Mouse (Mus musculus): ENCODE measurements at regions not wholly inside any gene's neighbourhood (a gene's known extent, or its start where the extent isn't known, plus 50 kb on each side); places are given as distances from the start of the nearest gene placed in this dataset.

DNA sequence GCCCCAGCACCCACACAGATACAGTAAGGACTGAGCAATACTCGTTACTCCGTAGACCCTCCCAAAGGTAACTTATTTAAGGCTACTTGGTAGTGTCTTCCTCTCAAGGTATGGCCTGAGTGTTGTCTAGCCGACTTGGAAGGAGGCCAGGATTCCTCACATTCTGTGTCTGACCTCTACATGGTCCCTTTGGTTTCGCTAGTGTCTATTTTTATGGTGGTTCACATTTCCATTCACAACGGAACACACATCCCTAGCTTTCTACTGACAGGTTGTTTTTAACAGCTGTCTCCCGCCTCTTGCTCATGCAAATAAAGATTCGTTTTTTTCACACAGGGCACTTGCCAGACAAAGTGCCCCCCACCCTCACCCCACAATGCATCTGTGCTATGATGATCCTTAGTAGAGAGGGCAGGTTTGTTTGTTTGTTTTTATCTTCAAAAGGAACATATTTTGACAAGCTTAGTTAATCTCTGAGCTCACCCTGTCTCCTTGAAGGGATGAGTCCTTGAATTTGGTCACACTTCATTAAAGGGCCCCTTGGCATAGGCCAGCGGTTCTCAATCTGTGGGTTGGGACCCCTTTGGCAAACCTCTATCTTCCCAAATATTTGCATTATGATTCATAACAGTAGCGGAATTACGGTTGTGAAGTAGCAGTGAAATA, 52.7 kb downstream of the Phlda1 start:
- no peak for DNase-seq (ENCODE audit: low spot score in 2 of 2)

DNA sequence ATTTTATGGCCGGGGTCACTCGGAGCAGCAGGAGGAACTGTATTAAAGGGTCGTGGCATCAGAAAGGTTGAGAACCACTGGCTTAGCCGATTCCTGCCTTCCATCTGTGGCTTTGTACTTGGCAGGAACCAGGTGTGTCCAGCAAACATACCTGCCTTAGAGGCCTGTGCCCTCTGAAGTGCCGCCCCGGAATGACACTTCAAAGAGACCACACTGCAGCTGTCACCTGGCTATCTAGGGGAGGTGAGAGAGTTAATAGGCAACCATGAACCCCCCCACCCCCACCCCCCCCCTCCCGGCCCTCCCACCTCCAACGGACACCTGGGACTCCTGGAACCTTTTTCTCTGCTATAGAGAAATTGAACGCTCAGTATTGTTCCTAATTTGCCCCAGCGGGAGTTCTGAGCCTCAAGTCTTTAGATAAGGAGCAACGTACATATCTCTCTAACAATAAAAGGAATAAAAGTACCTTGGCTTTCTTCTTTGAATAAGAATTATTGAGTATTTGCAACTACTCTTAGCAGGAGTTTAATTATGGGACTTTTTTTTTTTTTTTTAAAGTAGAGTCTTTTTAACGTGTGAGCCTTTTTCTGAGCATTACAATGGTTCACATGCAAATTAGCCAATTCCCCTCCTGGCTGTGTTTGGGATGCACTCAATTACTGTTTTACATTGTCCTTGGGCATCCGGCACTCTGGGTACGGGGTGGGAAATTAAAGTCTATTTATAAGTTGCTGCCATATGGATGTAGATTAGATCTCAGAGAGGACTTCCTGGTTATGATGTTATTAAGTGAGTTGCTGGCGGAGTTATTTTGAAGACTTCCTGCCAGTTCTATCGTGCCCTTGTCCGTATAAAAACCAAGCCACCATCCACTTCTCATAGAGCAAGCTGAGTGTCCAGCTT, 53.5 kb downstream of the Phlda1 start:
- DNase-seq (ENCODE audit: low spot score in 2 of 2) = no peak

DNA sequence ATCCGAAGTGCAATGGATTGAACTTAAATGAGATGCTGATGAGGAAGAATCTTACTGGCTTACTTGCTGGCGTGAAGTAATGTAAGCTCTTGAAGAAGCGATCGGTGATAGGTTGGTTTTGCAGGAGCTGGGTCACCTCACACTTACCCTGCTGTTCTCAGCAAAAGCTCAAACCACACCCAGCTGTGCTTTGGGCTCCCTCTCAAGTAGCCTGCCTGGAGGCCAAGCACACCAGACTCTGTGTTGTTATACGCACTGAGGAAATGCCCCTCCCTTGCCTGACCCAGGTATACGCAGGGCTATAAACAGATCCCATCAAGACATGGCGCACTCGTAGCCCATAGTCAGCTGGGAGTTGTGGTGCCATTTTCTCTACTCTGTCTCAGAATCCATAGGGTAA, 56.5 kb downstream of the Phlda1 start:
- no peak for DNase-seq (ENCODE audit: low spot score in 2 of 2)

DNA sequence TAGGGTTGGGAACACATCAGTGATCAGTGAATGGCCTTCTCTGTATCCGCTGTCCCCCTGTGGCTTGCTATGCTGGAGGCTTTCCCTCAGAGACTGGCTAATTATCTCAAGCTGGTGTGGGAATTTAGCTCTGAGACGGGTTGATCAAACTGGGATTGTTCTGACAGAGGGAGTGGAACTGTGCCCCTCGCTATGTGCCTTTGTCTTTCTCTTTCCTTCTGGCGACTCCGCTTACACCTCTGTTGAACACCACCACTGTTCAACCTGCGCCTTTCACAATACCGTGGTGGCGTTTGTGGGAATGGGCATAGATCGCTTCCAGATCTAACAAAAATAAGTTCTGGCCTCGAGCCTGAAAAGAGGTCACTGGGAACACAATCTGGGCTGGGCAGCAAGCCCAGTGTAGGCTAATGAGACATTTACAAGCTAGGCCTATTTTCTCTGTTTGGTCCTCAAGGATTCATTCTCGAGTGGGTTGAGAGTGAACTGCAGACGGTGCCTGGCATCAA, 60.8 kb downstream of the Phlda1 start:
- peak; percentile 37 to 56 for DNase-seq (ENCODE audit: low spot score in 2 of 2)

DNA sequence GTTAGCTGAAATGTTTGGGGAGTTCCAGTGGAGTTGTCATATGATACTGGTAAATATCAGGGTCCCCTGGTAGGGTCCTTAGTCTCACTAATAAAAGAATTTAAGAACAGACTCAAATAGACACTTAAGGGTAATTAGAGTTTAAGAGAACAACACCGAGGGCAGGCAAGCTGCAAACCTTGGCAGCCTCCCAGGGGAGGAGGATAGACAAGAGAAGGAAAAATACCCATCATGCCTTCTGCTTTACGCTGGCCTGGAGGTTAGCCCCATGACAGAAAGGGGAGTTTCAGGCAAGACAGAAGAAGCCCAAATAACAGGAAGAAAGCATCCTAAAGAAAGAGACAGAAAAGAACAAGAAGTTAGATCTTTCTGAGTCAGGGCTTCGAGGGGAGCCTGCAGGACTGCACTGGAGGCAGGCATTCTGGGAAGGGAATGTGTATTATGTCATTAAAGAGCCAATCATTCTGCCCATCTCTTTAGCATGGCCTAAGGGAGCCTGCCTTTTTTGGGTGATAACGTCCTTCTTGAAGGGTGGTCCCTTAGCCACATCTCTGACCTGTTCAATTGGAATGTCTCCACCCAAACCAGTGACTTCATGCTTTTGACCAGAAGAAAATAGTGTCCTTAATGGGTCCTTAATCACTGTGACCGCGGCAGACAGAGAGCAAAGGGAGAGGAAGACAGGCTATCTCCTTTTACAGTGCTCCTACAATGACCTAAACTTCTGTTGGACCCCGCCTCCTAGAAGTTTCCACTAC, 64.6 kb downstream of the Phlda1 start:
- DNase-seq (ENCODE audit: low spot score in 2 of 2) = no peak

DNA sequence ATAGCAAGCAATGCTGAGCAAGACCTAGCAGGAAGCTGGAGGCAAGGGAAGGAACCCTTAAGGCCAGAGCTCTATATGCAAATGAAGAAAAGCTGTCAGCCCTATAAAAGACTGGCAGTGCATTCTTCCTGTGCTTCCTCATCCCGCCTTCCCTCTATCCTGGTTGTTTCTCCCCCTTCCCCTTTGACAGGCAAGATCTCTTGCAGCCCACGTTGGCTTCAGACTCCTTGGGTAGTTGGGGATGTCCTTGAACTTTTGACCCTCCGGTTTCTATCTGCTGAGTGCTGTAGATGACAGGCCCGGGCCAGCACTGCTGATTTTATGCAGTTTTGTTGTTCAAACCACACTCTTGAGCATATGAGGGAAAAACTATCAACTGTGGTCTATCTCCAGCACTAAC, 68.1 kb downstream of the Phlda1 start:
- no peak for DNase-seq (ENCODE audit: low spot score in 2 of 2)

DNA sequence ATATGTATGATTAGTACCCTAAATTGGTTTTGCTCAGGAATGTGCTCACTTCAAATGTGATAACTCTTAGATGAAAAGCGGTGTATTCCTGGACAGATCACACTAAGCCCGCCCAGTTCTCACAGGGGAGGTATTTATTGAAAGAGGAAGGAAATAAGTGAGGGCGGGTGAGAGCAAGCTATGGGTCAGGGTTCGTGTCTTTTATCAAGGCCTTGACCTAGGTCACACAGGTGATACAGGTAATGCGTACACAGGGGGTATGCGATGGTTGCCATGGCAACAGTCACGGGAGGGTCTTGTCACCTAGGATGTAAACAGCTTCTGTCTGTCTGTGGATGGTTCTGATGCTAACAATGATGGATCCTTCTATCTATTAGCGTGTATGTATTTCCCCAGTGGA, 68.7 kb downstream of the Phlda1 start:
- DNase-seq (ENCODE audit: low spot score in 2 of 2) = no peak

DNA sequence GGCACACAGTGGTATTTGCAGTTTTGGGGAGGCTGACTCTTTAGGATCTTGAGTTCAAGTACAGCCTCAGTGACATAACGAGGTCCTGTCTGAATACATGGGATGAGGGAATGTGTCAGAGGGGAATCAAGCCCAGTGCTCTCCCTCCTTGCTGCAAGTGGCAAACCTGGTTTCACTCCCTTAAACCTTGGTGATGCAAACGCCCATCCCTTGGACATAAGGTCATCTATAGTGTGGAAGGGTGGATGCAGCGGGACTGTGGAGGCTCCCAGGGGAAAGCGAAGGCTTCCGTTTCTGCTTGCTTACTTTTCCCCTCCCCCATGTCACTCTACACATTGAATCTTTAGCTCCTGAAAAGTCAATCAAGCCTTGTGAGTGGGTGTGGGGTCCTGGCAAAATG, 69.2 kb downstream of the Phlda1 start:
- no peak for DNase-seq (ENCODE audit: low spot score in 2 of 2)

DNA sequence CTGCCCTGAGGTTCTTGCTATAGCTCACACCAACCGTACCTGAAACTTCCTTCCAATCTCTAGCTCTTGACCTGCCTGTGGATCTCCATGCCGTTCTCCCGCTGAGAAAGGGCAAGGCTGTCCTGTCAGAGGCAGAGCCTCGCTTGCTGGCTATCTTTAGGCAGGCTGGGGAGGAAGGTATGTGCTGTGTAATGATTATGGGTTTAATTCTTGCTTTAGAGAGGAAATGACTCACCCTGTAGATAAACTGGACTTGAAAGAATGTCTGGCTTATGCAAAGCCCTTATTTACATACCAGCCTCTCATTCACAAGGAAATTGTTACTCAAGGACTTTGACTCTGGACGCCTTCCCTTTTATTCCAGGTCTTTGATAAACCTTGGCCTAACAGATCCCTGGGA, 69.8 kb downstream of the Phlda1 start:
- DNase-seq (ENCODE audit: low spot score in 2 of 2) = peak in 1 of 2 experiments; percentile 39

DNA sequence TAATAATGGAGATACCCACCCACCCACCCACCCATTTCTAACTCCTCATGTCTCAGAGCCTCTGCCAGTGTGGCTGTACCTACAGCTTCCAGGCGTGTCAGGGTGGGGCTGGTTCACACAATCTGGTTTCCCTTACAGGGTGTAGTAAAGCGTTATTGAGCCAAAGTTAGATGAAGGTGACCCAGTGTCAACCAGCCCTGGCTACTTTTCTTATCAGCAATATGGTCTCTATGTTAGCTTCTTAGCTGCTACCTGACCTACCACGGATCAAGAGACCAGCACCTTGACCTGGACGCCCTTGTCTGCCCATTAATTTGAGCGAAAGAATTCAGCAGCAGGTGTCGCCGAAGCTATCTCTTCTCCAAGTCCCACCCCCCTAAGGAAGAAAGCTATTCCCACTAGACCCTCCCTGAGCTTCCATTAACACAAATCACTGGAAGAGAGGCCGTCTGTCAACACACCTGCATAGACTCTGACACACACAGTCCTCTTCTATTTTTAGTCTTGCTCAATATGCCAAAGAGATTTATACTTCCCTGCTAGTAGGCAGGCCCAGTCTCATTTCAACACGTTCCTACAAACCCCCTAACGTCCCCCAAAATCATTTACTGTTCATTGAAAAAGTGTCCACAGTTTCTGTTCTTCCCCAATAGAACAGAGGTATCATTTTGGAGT, 70.4 kb downstream of the Phlda1 start:
- peak in 1 of 2 experiments; percentile 10 for DNase-seq (ENCODE audit: low spot score in 2 of 2)

DNA sequence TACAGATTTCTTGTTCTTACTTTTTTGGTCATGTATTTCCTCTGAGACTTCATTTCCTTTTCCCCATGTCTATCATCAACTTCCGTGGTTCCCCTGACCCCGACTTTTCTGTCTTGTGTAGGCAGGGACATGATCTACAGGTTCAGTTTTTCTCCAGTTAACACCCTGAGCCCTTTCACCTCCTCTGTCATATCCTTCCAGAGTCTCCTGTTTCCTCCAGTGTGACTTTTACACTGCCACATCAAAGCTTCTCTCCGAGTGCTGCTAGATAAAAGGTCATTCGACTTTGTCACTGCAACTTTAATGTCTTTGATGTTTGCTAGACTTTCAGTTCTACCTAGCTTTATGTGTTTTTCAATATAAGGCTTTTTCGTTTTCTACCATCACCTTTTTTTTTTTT, 72.5 kb downstream of the Phlda1 start:
- no peak for DNase-seq (ENCODE audit: low spot score in 2 of 2)

DNA sequence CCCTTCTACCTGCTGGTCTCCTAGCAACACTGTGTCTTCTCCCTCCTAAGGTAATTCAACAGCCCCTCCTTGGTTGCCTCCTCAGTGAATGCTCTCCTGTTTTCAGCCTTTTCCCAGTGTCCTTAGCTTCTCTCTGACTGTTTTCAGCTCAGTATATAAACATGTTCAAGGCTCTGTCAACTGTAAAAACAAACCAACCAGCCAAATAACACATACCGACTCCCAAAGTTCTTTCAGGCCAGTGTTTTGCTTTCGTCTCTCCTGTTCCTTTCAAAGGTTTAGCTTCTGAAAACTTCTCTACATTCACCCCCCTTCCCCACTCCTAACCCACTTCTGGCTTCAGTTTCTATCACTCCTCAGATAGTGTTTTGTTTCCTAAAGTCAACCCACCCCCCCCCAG, 73.4 kb downstream of the Phlda1 start:
- DNase-seq (ENCODE audit: low spot score in 2 of 2) = no peak

DNA sequence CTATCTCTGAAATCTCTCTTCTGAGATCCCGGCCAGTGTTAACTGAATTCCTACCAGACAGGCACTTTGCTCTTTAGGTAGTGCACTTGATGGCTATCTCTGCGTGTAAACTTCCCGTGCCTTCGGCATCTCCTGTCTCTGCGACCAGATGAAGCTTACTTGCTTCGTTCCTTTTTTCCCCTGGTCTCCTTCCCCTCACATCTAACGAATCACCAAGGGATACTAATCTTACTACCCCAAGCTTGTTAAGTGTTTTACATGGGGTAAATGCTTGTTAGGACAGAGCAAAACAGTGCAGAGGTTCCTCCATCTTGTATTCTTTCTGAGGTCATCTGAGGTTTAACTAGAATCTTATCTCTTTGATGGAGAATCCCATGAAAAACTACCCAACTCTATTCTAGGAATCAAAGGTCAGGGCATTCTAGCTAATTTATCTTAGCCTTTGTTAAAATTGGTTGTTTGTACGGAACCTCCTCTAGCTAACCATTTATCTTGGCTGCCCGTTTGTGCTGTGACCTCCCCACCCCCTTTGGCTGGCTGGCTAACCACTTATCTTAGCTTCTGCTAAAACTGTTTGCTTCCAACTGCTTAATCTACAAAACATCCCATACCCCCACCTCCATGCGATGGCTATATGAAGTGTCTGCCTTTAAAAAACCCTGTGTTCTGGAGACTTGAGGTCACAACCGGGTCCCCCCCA, 74.5 kb downstream of the Phlda1 start:
- peak in 1 of 2 experiments; percentile 22 for DNase-seq (ENCODE audit: low spot score in 2 of 2)

DNA sequence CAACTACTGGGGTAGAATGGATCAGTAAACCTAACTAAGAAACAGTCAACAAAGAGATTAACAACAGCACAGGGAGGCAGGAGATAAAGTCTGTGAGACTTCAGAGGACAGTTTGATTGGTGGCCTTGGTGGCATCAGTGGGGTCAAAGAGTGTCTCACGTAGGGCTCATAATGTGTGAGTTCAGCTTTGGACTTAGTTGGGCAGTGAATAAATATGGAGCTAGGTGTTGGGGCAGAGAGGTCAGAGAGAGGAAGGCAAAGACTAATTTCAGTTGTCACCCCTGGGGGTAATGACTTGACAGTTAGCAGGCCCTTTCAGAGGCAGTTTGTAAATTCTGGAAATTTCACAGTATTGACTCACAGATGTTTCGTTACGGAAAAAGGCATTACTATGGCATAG, 75.8 kb downstream of the Phlda1 start:
- DNase-seq (ENCODE audit: low spot score in 2 of 2) = no peak

DNA sequence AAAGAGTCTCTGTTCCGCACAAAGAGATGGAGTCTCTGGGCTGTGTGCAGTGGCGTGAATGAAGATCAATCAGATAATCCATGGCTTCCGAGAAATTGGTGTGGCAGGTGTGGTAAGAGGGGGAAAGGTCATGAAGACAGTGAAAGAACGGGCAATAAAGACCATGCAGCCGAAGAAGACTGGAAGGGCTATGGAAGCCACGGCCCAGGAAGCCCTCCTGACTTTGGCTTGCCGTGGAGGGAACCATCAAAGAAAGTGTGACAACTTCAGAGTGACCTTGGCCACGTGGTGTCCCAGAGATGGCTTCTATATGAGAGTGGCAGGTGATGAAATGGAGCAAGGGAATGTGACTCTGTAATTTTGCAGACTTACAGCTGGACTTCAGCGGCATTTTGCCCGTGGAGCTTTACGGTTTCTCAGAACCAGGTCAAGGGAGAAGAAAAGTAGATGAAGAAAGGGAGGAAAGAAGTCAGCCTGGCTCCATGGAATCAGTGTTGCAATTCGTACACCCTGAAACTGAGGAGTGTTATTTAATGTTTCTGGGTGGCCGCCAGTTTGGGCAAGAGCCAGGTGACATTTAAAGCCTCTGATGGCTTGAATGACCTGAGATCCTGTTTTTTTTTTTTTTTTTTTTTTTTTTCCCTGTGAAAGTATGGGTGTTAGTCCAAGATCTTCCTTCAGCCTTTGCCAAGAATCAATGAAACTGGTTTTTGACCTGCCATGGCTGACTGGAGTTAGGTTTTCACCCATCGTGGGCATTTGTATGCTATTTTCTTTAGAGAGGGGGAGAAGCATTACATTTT, 76.4 kb downstream of the Phlda1 start:
- peak; percentile 25 to 59 for DNase-seq (ENCODE audit: low spot score in 2 of 2)

DNA sequence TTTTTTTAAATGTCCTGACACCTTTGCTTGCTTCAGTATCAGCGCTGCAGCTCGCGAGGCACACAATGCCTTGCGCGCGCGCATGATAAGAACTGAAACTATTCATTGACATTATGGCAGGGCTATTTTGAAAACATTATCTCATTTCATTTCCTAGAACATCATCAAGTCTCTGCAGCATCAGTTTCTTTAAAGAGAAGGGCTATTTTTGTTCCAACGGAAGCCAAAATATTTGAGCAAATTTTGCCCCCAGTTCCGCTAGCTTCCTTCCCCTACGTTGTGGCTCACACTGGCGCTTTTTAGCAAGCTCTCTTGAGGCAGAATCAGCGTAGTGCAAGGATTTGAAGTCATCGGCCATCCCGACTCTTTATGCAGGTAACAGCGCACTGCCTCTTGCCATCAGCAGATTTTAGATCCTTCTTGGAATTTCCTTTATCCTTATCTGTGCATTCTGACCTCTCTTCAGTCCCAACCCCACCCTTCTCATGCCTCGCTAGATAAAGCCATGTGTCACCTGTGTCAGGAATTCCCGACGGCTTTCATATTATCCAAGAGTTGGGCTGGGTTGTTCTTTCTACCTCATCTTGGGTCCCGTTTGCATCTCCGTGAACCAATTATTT, 77.1 kb downstream of the Phlda1 start:
- DNase-seq (ENCODE audit: low spot score in 2 of 2) = peak; percentile 59 to 70

DNA sequence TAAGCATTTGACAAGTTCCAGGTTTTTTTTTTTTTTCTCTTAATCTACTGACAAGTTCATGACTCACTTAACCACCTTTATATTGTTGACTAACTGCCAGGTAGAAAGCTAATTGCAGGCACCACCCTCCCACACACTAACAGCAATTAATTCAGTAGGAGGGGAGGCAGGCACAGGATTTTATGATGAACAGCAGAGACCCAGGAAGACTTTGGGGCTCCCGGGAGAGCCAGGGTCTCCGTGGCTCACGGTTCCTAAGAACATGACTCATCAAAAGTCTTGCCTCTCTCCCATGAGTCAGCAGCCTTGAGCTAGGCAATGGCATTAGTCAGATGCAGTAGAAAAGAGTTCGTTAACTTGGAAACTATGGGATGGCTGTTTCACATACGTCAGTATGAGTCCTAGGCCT, 77.7 kb downstream of the Phlda1 start:
- no peak for DNase-seq (ENCODE audit: low spot score in 2 of 2)

DNA sequence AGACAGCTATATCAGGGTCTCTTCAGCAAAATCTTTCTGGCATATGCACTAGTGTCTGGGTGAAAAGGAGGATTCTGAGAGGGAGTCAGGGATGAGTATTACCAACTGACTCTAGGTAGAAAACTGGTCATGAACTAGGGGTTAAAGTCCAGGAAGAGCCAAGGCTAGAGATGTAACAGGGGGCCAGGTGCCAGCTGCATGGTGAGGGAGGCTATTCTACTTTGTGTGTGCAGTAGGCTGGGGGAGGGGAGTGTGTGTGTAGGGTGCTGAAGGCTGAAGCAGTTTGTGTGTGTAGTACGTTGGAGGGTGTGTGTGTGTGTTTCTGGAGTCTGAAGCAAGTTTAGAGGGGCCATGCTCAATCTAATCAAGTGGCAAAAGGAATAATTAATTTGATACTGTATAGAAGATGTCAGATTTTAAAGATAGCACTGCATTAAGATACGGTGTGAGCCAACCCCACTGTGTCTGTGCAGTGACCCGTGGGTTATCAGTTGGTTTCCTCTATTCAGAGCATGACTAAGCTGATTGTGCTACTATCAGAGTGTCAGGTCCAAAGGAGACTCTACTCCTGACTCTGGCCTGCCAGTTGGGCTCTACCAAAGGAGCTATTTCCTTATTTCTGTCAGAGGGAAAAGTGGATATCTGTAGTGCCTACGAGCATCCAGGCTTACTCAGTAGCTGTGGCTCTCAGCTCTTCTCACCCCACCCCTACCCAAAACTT, 82.0 kb downstream of the Phlda1 start:
- DNase-seq (ENCODE audit: low spot score in 2 of 2) = no peak

DNA sequence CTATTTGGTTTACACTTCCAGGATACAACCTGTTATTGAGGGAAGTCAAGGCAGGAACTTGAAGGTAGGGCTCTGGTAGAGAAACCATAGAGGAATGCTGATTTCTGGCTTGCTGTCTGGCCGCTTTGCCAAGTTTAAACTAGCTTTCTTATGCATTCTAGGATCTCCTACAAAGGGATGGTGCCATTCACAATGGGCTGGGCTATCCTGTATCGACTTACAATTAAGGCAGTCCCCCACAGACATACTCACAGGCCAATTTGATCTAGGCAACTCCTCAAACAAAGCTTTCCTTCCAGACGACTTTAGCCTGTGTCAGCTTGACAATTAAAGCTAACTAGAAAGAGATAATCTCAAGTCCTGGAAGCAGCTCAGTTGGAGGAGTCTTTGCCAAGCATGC, 83.1 kb downstream of the Phlda1 start:
- no peak for DNase-seq (ENCODE audit: low spot score in 2 of 2)

All from heart, adult 9 months (tissue).